9 mouse cellular contexts compared by ENCODE assay signal in genomic region chr16:25374121-25374520, GRCm38 (mm10).
"Had no signal": no experiment of that assay in that cellular context is flagged by ENCODE, and none has a peak within 500 bp of the region (broad histone marks: within the 10 kb centered on the region; RNA-seq: fewer than 3 reads in every experiment).

No protein-coding gene starts in this region.

- H3K9ac ChIP-seq: limb, embryonic 12.5 days; liver, embryonic 13.5 days; lung, embryonic 14.5 days; midbrain, embryonic 12.5 days; neural tube, embryonic 13.5 days had no signal

- H3K4me1 ChIP-seq: limb, embryonic 12.5 days; liver, embryonic 13.5 days; midbrain, embryonic 12.5 days had no signal

- H3K4me3 ChIP-seq: limb, embryonic 12.5 days; liver, embryonic 13.5 days; midbrain, embryonic 12.5 days; neural tube, embryonic 13.5 days had no signal

- H3K9me3 ChIP-seq: limb, embryonic 12.5 days; liver, embryonic 13.5 days; midbrain, embryonic 12.5 days; neural tube, embryonic 13.5 days had no signal

- H3K27me3 ChIP-seq: limb, embryonic 12.5 days; liver, embryonic 13.5 days; midbrain, embryonic 12.5 days; neural tube, embryonic 13.5 days had no signal

- H3K4me2 ChIP-seq: limb, embryonic 12.5 days; liver, embryonic 13.5 days; lung, embryonic 14.5 days; midbrain, embryonic 12.5 days; neural tube, embryonic 13.5 days had no signal

- H3K36me3 ChIP-seq: limb, embryonic 12.5 days; liver, embryonic 13.5 days; midbrain, embryonic 12.5 days; neural tube, embryonic 13.5 days had no signal

- H3K27ac ChIP-seq: kidney, postnatal 0 days; limb, embryonic 12.5 days; liver, embryonic 13.5 days; midbrain, embryonic 12.5 days; neural tube, embryonic 13.5 days had no signal

- DNase-seq: layer of hippocampus, adult 9-11 months; liver, embryonic 13.5 days; spleen, adult 18-20 months; thymus, adult 18-20 months had no signal
